Mouse (Mus musculus) neutrophil, adult 5-6 weeks (primary cell): ENCODE measurements around the gene Krtcap3. TPM values are rescaled to one million over a fixed set of nuclear protein-coding genes. Genes with fewer than 3 reads are reported as not detected.

Source experiments
- ATAC-seq: fragments of 151-379, 151-347 bp; 2 replicates; pipeline ENCODE4 v1.8.0; 2017; ENCODE audit warnings: mild to moderate bottlenecking, moderate TSS enrichment; ENCODE audit not compliant: insufficient number of reproducible peaks, poor library complexity, low FRiP score, severe bottlenecking; ENCODE audit errors: extremely low read depth
- total RNA-seq: library from RNA; stranded (forward); fragments of 200-1000 nt; gene quantifications from 2 replicates; pipeline ENCODE4 v1.2.3, GENCODE M21; 2017

Krtcap3 gene
- total RNA-seq, 1 experiment from 2014 or later = 18.7 TPM

DNA sequence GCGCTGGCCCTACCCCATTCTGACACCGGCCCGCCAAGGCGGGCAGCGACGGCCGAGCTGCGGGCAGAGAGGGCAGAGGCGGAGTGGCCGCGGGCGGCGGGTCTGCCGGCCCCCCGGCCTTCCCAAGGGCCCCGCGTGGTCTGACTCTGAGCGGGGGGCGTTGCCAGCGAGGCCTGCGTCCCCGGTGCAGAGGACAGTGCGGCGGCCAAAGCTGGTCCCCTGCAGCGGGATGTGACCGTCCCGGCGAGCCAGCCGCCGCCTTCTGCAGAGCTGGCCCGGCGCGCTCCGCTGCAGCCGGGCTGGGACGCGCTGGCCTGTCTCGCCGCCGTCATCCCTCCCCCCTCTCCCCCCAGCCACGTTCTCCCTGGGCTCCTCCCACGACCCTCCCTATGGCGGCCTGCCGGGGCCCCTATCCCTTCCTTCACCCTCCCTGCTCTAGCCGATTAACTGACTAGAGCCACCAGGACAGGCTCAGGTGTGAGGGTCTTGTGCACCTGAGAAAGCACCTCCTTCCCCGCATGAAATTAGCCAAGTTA is 44.2 kb downstream of the Krtcap3 start, which contains the start of gene Fndc4:
Gene Fndc4, minus strand, starts transcription at position 475 of the 536 bp plus-strand sequence.
- ATAC-seq = no peak

DNA sequence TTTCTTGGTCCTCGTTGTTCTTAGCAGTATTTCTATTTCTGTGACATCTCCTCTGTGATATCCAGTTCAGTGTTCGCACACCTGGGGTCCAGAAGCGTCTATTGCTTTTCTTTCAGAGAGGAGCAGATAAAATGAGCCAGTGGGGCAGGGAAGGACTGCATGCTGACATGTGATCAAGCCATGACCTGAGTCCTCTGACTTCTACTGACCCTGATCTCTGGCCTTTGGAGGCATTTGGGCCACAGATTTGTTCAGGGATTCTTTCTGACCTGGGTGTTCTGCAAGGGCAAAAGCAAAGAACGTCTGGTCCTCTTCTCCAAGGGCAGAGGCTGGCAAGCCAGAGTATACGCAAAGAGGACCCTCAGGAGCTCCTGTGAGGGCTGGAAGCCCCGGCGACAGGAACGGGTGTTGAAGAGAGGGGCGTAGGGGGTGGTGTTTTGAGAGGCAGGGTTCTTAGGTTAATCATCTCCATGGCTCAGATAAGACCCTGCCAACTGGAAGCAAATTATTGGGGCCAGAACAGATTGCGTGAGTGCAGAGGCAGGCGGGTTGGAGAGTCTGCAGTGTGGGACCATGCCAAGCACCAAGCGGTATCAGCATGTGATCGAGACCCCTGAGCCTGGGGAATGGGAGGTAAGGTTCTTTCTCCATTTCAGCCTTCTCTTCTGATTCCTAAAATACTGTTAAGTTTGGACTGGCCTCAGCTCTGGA is 45.7 kb downstream of the Krtcap3 start, which contains the start of gene Gckr:
Gene Gckr, plus strand, starts transcription at position 397 of the 711 bp plus-strand sequence.
- no peak for ATAC-seq

GRCm38 (mm10) chr5:31297981-31298380 is 46.5 kb downstream of the Krtcap3 start:
- ATAC-seq = no peak

DNA sequence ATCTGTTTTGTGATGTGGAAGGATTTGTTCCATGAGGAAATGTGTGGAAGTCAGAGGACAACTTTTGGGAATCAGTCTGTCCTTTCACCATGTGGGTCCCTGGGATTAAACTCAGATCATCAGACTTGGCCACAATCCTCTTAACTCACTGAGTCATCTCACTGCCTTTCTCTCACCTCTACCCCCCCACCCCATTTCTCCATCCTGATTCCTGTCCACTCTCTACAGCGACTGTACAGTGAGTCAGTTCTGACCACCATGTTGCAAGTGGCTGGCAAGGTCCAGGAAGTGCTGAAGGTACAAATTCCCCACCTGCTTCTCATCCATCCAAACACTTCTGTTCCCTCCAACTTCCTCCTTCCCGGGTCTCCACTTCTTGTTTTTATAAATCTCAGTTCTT is 47.0 kb downstream of the Krtcap3 start:
- ATAC-seq = no peak

GRCm38 (mm10) chr5:31301866-31302265 is 50.4 kb downstream of the Krtcap3 start:
- ATAC-seq = no peak

Other genes starting within 250 kb of the Krtcap3 start
- gene Atraid, start 203.4 kb upstream of the Krtcap3 start, total RNA-seq = 50.5 and 56.0 TPM in 2 replicates
- gene Slc5a6, start 202.8 kb upstream of the Krtcap3 start, total RNA-seq = 2.4 and 5.0 TPM in 2 replicates
- 10.6 and 19.6 TPM in 2 replicates for gene Cad, start 196.9 kb upstream of the Krtcap3 start, total RNA-seq
- gene Dnajc5g, start 145.4 kb upstream of the Krtcap3 start, total RNA-seq = not detected in 2 replicates
- not detected in 2 replicates for gene Slc30a3, start 143.5 kb upstream of the Krtcap3 start, total RNA-seq
- gene Trim54, start 135.0 kb upstream of the Krtcap3 start, total RNA-seq = not detected in 2 replicates
- gene Ucn, start 112.9 kb upstream of the Krtcap3 start, total RNA-seq = not detected in 2 replicates
- gene Mpv17, start 97.4 kb upstream of the Krtcap3 start, total RNA-seq = 17.2 and 25.9 TPM in 2 replicates
- 2.8 and 3.6 TPM in 2 replicates for gene Gm29609, start 71.8 kb upstream of the Krtcap3 start, total RNA-seq
- 86.1 and 86.9 TPM in 2 replicates for gene Gtf3c2, start 71.5 kb upstream of the Krtcap3 start, total RNA-seq
- 41.3 and 46.7 TPM in 2 replicates for gene Snx17, start 58.5 kb upstream of the Krtcap3 start, total RNA-seq
- gene Eif2b4, start 58.3 kb upstream of the Krtcap3 start, total RNA-seq = 22.1 and 33.1 TPM in 2 replicates
- gene Zfp513, start 49.4 kb upstream of the Krtcap3 start, total RNA-seq = 18.8 and 21.6 TPM in 2 replicates
- 116 and 124 TPM in 2 replicates for gene Ppm1g, start 31.0 kb upstream of the Krtcap3 start, total RNA-seq
- gene Nrbp1, start 10.8 kb upstream of the Krtcap3 start, total RNA-seq = 249 and 258 TPM in 2 replicates
- not detected in 2 replicates for gene Gm9970, start 10.5 kb upstream of the Krtcap3 start, total RNA-seq
- 30.0 and 51.6 TPM in 2 replicates for gene Ift172, start 39.4 kb downstream of the Krtcap3 start, total RNA-seq
- not detected in 2 replicates for gene Fndc4, start 44.4 kb downstream of the Krtcap3 start, total RNA-seq
- not detected in 2 replicates for gene Gckr, start 45.8 kb downstream of the Krtcap3 start, total RNA-seq
- gene Zfp512, start 200.7 kb downstream of the Krtcap3 start, total RNA-seq = 38.9 and 42.7 TPM in 2 replicates
- gene 4930548H24Rik, start 234.0 kb downstream of the Krtcap3 start, total RNA-seq = 0.86 and 1.2 TPM in 2 replicates
- gene Gpn1, start 243.1 kb downstream of the Krtcap3 start, total RNA-seq = 20.5 and 26.8 TPM in 2 replicates